In the genomic region with DNA sequence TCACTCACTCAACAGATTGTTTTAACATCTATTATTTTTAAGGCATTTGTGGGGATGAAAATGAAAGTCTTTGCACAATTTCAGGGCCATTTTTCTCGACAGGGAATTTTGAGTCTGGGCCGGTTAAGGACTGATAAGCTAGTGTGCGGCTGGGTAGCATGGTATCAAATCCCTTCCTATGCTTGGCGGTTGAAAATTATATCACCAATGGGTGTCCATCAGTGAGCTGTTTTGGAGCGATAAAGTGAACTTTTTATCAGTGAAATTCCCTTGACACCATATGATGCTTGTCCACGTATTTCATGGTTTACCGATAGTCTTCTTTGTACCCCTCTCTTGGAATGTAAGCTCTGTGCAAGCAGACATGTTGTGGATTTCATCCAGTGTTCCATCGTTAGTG, we compare ENCODE assay signal across 19 mouse cellular contexts. TPM values are rescaled to one million over a fixed set of nuclear protein-coding genes. Genes with fewer than 3 reads are reported as not detected.
A peak's percentile ranks its signal among the peaks of the same experiment; 100 is the strongest.
DNase-seq lines count a peak whose midpoint lies in the region; ATAC-seq and TF ChIP-seq lines count a peak whose summit lies in the region.
"Had no signal": no experiment of that assay in that cellular context is flagged by ENCODE, and none has a peak within 500 bp of the region (broad histone marks: within the 10 kb centered on the region; RNA-seq: fewer than 3 reads in every experiment).

No protein-coding gene starts in this region.

- peak overlapping the region; percentile 67 for H3K27ac ChIP-seq in kidney, adult 2 months (ENCODE audit: insufficient read depth, low read depth, low read length)
- H3K27ac ChIP-seq in MEL (ENCODE audit: control insufficient read depth, low read depth, low read length) = peak overlapping the region; percentile 84
- H3K27ac ChIP-seq in liver, embryonic 13.5 days = no peak overlapping the region
- H3K27ac ChIP-seq in limb, embryonic 10.5 days = no peak overlapping the region
- H3K27ac ChIP-seq in midbrain, postnatal 0 days (ENCODE audit: low read depth, low read length) = no peak overlapping the region
- H3K27ac ChIP-seq: forebrain, embryonic 13.5 days; hindbrain, embryonic 12.5 days had no signal

- H3K9me3 ChIP-seq in MEL (replicated peaks; ENCODE audit: insufficient read depth, low read length) = no peaks in the 10 kb centered on the region
- H3K9me3 ChIP-seq in liver, embryonic 13.5 days (replicated peaks) = no peaks in the 10 kb centered on the region
- no peaks in the 10 kb centered on the region for H3K9me3 ChIP-seq in limb, embryonic 10.5 days (replicated peaks)
- no peaks in the 10 kb centered on the region for H3K9me3 ChIP-seq in midbrain, postnatal 0 days (ENCODE audit: low read length)
- H3K9me3 ChIP-seq: forebrain, embryonic 13.5 days; hindbrain, embryonic 12.5 days had no signal

- DNase-seq in kidney, adult 2 months = no peak
- no peak for DNase-seq in kidney, adult 8-10 months
- peak; percentile 65 for DNase-seq in MEL (ENCODE audit: low read depth, low spot score)
- DNase-seq in liver, embryonic 13.5 days = peak; percentile 34
- no peak for DNase-seq in limb, embryonic 10.5 days (ENCODE audit: low spot score)
- DNase-seq in midbrain, postnatal 0 days (ENCODE audit: low spot score) = no peak
- DNase-seq: adrenal gland, adult 8-10 months; adrenal gland, postnatal 36 days; cerebellum, adult 11-12 months; cerebellum, adult 9-10 months; cerebellum, postnatal 25 days; forebrain, postnatal 0 days; gastrocnemius, postnatal 14 days; heart, postnatal 10 days; heart, postnatal 4 days had no signal

- no peaks in the 10 kb centered on the region for H3K79me2 ChIP-seq in MEL (ENCODE audit: control insufficient read depth, insufficient read depth, low read length, poor library complexity)

- peak; percentile 75 for ATAC-seq in liver, embryonic 13.5 days (ENCODE audit: low read depth)
- no peak for ATAC-seq in midbrain, postnatal 0 days (ENCODE audit: low FRiP score)
- ATAC-seq: forebrain, embryonic 13.5 days; forebrain, postnatal 0 days; hindbrain, embryonic 16.5 days had no signal

- no peak for TF ChIP-seq POLR2A in kidney, adult 2 months (IDR thresholded peaks at IDR 0.05; ENCODE audit: low read depth, low read length)
- no peak for TF ChIP-seq POLR2A in MEL (IDR thresholded peaks at IDR 0.05; ENCODE audit: control insufficient read depth in 1 of 2, insufficient read depth in 1 of 2, low read depth in 1 of 2, low read length in 2 of 2, poor library complexity in 1 of 2)

- no peak for TF ChIP-seq RAD21 in MEL (IDR thresholded peaks at IDR 0.05; ENCODE audit: low read depth, low read length)

- no peak overlapping the region for H3K4me3 ChIP-seq in kidney, adult 2 months (ENCODE audit: insufficient read depth, low read depth, low read length)
- peak overlapping the region in 1 of 2 experiments; percentile 39; a peak in 2 of 4 replicates for H3K4me3 ChIP-seq in MEL (ENCODE audit: control insufficient read depth in 1 of 2, insufficient read depth in 1 of 2, low read depth in 2 of 2, low read length in 2 of 2)
- no peak overlapping the region for H3K4me3 ChIP-seq in liver, embryonic 13.5 days (replicated peaks)
- no peak overlapping the region for H3K4me3 ChIP-seq in limb, embryonic 10.5 days
- H3K4me3 ChIP-seq in midbrain, postnatal 0 days (ENCODE audit: low read depth, low read length) = no peak overlapping the region
- H3K4me3 ChIP-seq: forebrain, embryonic 13.5 days; hindbrain, embryonic 12.5 days had no signal

- WGBS in kidney, adult 2 months = 88% methylated on average over 8 of the region's 8 CpGs
- 58% methylated on average over 8 of the region's 8 CpGs for WGBS in liver, embryonic 13.5 days (ENCODE audit: insufficient replicate concordance)
- WGBS in limb, embryonic 10.5 days = 93% methylated on average over 8 of the region's 8 CpGs
- 89% methylated on average over 8 of the region's 8 CpGs for WGBS in midbrain, postnatal 0 days

- H3K36me3 ChIP-seq in kidney, adult 2 months (ENCODE audit: control insufficient read depth, insufficient read depth, low read length) = no peaks in the 10 kb centered on the region
- peaks cover 0 to 17% of the 10 kb centered on the region in 2 experiments; a peak in 2 of 4 replicates for H3K36me3 ChIP-seq in MEL (ENCODE audit: control insufficient read depth in 1 of 2, insufficient read depth in 2 of 2, low read length in 2 of 2)
- H3K36me3 ChIP-seq in liver, embryonic 13.5 days = no peaks in the 10 kb centered on the region
- no peaks in the 10 kb centered on the region for H3K36me3 ChIP-seq in limb, embryonic 10.5 days
- no peaks in the 10 kb centered on the region for H3K36me3 ChIP-seq in midbrain, postnatal 0 days (ENCODE audit: insufficient read depth, low read length)
- H3K36me3 ChIP-seq: hindbrain, embryonic 12.5 days had no signal

- H3K27me3 ChIP-seq in kidney, adult 2 months (replicated peaks; ENCODE audit: control insufficient read depth, insufficient read depth, low read length) = no peaks in the 10 kb centered on the region
- H3K27me3 ChIP-seq in MEL (ENCODE audit: control insufficient read depth in 1 of 2, insufficient read depth in 2 of 2, low read length in 2 of 2) = no peaks in the 10 kb centered on the region
- H3K27me3 ChIP-seq in liver, embryonic 13.5 days = no peaks in the 10 kb centered on the region
- H3K27me3 ChIP-seq in limb, embryonic 10.5 days (ENCODE audit: low read depth, poor library complexity, severe bottlenecking) = no peaks in the 10 kb centered on the region
- H3K27me3 ChIP-seq in midbrain, postnatal 0 days (ENCODE audit: insufficient read depth, low read length) = no peaks in the 10 kb centered on the region
- H3K27me3 ChIP-seq: CH12.LX; forebrain, embryonic 13.5 days; hindbrain, embryonic 12.5 days had no signal

- TF ChIP-seq EP300 in MEL (IDR thresholded peaks at IDR 0.05; ENCODE audit: low read depth in 1 of 2, low read length in 2 of 2) = peak; percentile 89 to 95

- peak overlapping the region; percentile 48; the same call in 1 of the 2 replicates for H3K9ac ChIP-seq in MEL (ENCODE audit: control insufficient read depth, low read depth, low read length, poor library complexity, severe bottlenecking)
- no peak overlapping the region for H3K9ac ChIP-seq in liver, embryonic 13.5 days
- no peak overlapping the region for H3K9ac ChIP-seq in midbrain, postnatal 0 days (replicated peaks; ENCODE audit: low read length, poor library complexity, severe bottlenecking)
- H3K9ac ChIP-seq: forebrain, embryonic 13.5 days; forebrain, postnatal 0 days; hindbrain, embryonic 12.5 days had no signal

- TF ChIP-seq CTCF in kidney, adult 2 months (conservative IDR thresholded peaks at IDR 0.05; ENCODE audit: insufficient read depth, insufficient read length, low read depth, low read length) = no peak
- no peak for TF ChIP-seq CTCF in MEL (IDR thresholded peaks at IDR 0.05 in 2 of 3, conservative IDR thresholded peaks at IDR 0.05 in 1 of 3; ENCODE audit: control insufficient read depth in 1 of 3, insufficient read depth in 1 of 3, low read depth in 2 of 3, low read length in 3 of 3, poor library complexity in 1 of 3, severe bottlenecking in 1 of 3)
- no peak for TF ChIP-seq CTCF in midbrain, postnatal 0 days (IDR thresholded peaks at IDR 0.05)

- H3K4me2 ChIP-seq in liver, embryonic 13.5 days = no peak overlapping the region
- no peak overlapping the region for H3K4me2 ChIP-seq in midbrain, postnatal 0 days (ENCODE audit: low read depth, low read length, poor library complexity, severe bottlenecking)
- H3K4me2 ChIP-seq: forebrain, embryonic 13.5 days; hindbrain, embryonic 12.5 days had no signal

- peaks cover 8% of the 10 kb centered on the region for H3K4me1 ChIP-seq in kidney, adult 2 months (ENCODE audit: control insufficient read depth, insufficient read depth, low read length)
- peaks cover 6 to 11% of the 10 kb centered on the region in 2 experiments; a peak in 3 of 4 replicates for H3K4me1 ChIP-seq in MEL (ENCODE audit: control insufficient read depth in 1 of 2, insufficient read depth in 2 of 2, low read length in 2 of 2)
- H3K4me1 ChIP-seq in liver, embryonic 13.5 days (replicated peaks) = peaks cover 10% of the 10 kb centered on the region; the same call in 1 of the 2 replicates
- peaks cover 7% of the 10 kb centered on the region for H3K4me1 ChIP-seq in limb, embryonic 10.5 days
- no peaks in the 10 kb centered on the region for H3K4me1 ChIP-seq in midbrain, postnatal 0 days (ENCODE audit: insufficient read depth, low read length)
- H3K4me1 ChIP-seq: forebrain, embryonic 13.5 days; hindbrain, embryonic 12.5 days had no signal

TF ChIP-seq in MEL, 35 proteins besides CTCF, POLR2A, EP300 and RAD21 (continues in another document):
- no peak for TF ChIP-seq ZKSCAN1 (IDR thresholded peaks at IDR 0.05; ENCODE audit: low read depth, low read length)
- TF ChIP-seq TCF12 (IDR thresholded peaks at IDR 0.05; ENCODE audit: low read depth, low read length) = peak; percentile 95
- TF ChIP-seq TBP (IDR thresholded peaks at IDR 0.05; ENCODE audit: low read depth, low read length) = no peak
- TF ChIP-seq CHD1 (IDR thresholded peaks at IDR 0.05; ENCODE audit: low read depth, low read length) = no peak
- no peak for TF ChIP-seq GABPA (IDR thresholded peaks at IDR 0.05; ENCODE audit: low read depth, low read length)
- no peak for TF ChIP-seq POLR2AphosphoS2 (IDR thresholded peaks at IDR 0.05; ENCODE audit: low read length)
- peak; percentile 87 for TF ChIP-seq GATA1 (IDR thresholded peaks at IDR 0.05; ENCODE audit: low read depth, low read length)
- peak; percentile 41; the same call in 1 of the 2 replicates for TF ChIP-seq SIN3A (IDR thresholded peaks at IDR 0.05; ENCODE audit: low read length)
- peak; percentile 79 for TF ChIP-seq MYB (IDR thresholded peaks at IDR 0.05; ENCODE audit: low read depth, low read length)
- TF ChIP-seq MAZ (IDR thresholded peaks at IDR 0.05; ENCODE audit: low read depth, low read length) = no peak
- no peak for TF ChIP-seq MYC (IDR thresholded peaks at IDR 0.05; ENCODE audit: low read depth, low read length)
- no peak for TF ChIP-seq HCFC1 (IDR thresholded peaks at IDR 0.05; ENCODE audit: low read depth, low read length)
- peak; percentile 79 for TF ChIP-seq TAL1 (IDR thresholded peaks at IDR 0.05; ENCODE audit: low read length)
- TF ChIP-seq USF2 (IDR thresholded peaks at IDR 0.05; ENCODE audit: borderline replicate concordance in 1 of 2, insufficient read depth in 1 of 2, low read depth in 1 of 2, low read length in 2 of 2) = no peak
- TF ChIP-seq SMC3 (IDR thresholded peaks at IDR 0.05; ENCODE audit: low read depth, low read length) = no peak
- no peak for TF ChIP-seq USF1 (IDR thresholded peaks at IDR 0.05; ENCODE audit: low read depth, low read length)

RNA-seq across cellular contexts. Expression of a gene that starts 17.5 kb away (rescaled TPM):
- polyA plus RNA-seq in kidney, adult 2 months (2012; rRNA removed) = 17.9 and 19.0 TPM in 2 replicates
- 19.1 and 20.7 TPM in 2 replicates for total RNA-seq in MEL (2012; rRNA removed)
- polyA plus RNA-seq in MEL (2012; ENCODE audit: insufficient read depth in 1 of 2, insufficient read length in 2 of 2, low read depth in 1 of 2, low replicate concordance in 2 of 2, missing spikeins in 1 of 2) = 10 to 100 TPM in 1 of 2 experiments, not detected in 1; 29.6 TPM
- 3.8 and 4.4 TPM in 2 replicates for polyA plus RNA-seq in liver, embryonic 13.5 days (2015; fragmentation: Nextera tagmentation; extraction: Ambion mirVana)
- 4.0 and 4.3 TPM in 2 replicates for polyA plus RNA-seq in limb, embryonic 10.5 days (2016; fragmentation: Nextera tagmentation; extraction: Ambion mirVana)
- total RNA-seq in midbrain, postnatal 0 days (2014; rRNA removed) = 5.1 and 8.4 TPM in 2 replicates
- polyA plus RNA-seq in midbrain, postnatal 0 days (2015; fragmentation: Nextera tagmentation; extraction: Ambion mirVana) = 1.9 and 2.3 TPM in 2 replicates
- total RNA-seq: CH12.LX had no signal

Comparison
In these comparisons a context has a peak if more than half of its experiments do, and no peak if none do; other contexts are left out.
1. DNase-seq: peak in MEL (single experiment) and liver, embryonic 13.5 days (single experiment); none in kidney, adult 2 months (single experiment), kidney, adult 8-10 months (0 of 2), limb, embryonic 10.5 days (single experiment) and midbrain, postnatal 0 days (single experiment).
2. H3K27ac ChIP-seq: peak in kidney, adult 2 months (single experiment) and MEL (single experiment); none in liver, embryonic 13.5 days (single experiment), limb, embryonic 10.5 days (single experiment) and midbrain, postnatal 0 days (single experiment).